Mouse (Mus musculus): ENCODE results near the gene Nedd9. TPM values are rescaled to one million over a fixed set of nuclear protein-coding genes. Genes with fewer than 3 reads are reported as not detected.
"Not testable (repeated sequence)": the region's sequence is repeated elsewhere in the genome, so short reads cannot be mapped to it uniquely, and the experiment has no call there.

The Nedd9 gene
- polyA plus RNA-seq, 1 experiment from 2014 or later: 11.9 TPM

- ATAC-seq: no peak
- H3K27me3 ChIP-seq (replicated peaks; ENCODE audit: control insufficient read depth, insufficient read depth, low read length): no peaks in the 10 kb centered on the region
- no peak overlapping the region for H3K4me2 ChIP-seq (ENCODE audit: low read length)
- no peak overlapping the region for H3K27ac ChIP-seq (ENCODE audit: low read depth, low read length)
- WGBS: 29% methylated on average over 2 of the region's 2 CpGs
- H3K4me3 ChIP-seq (ENCODE audit: low read length): no peak overlapping the region
- no peaks in the 10 kb centered on the region for H3K4me1 ChIP-seq (ENCODE audit: control insufficient read depth, insufficient read depth, low read depth, low read length)
- no peak overlapping the region for H3K9ac ChIP-seq (ENCODE audit: low read depth, low read length)
- H3K9me3 ChIP-seq (ENCODE audit: control insufficient read depth, low read length): no peaks in the 10 kb centered on the region
- no peaks in the 10 kb centered on the region for H3K36me3 ChIP-seq (ENCODE audit: control insufficient read depth, insufficient read depth, low read length)
These were observed 110.1 kb downstream of the Nedd9 start for GRCm38 (mm10) chr13:41377011-41377431.

- WGBS: 60% methylated on average over 4 of the region's 4 CpGs
- H3K4me1 ChIP-seq (ENCODE audit: control insufficient read depth, insufficient read depth, low read depth, low read length): no peaks in the 10 kb centered on the region
- H3K9me3 ChIP-seq (ENCODE audit: control insufficient read depth, low read length): no peaks in the 10 kb centered on the region
- H3K4me2 ChIP-seq (ENCODE audit: low read length): no peak overlapping the region
- H3K27ac ChIP-seq (ENCODE audit: low read depth, low read length): no peak overlapping the region
- no peak overlapping the region for H3K4me3 ChIP-seq (ENCODE audit: low read length)
- no peaks in the 10 kb centered on the region for H3K36me3 ChIP-seq (ENCODE audit: control insufficient read depth, insufficient read depth, low read length)
- H3K9ac ChIP-seq (ENCODE audit: low read depth, low read length): no peak overlapping the region
- no peak for ATAC-seq
- H3K27me3 ChIP-seq (replicated peaks; ENCODE audit: control insufficient read depth, insufficient read depth, low read length): no peaks in the 10 kb centered on the region
These were observed 111.1 kb downstream of the Nedd9 start for GRCm38 (mm10) chr13:41376111-41376510.

DNA sequence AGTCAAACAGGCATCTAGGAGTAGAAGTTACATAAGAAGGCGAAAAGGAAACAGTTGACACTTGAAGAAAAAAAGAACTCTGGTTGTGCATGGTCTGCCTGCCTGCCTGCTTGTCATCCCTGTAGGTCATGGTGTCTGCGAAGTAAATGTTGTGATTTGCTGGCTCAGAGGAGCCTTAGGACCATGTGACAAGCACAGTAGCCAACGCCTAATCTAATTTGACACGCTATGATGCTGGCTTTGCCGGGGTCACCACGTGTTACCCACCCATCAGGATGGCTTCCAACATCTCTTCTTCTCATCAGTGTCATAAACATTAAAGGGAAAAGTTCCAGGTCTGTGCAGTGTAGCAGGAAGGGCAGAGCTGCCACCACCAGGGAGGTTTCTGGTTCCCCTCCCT is 111.5 kb downstream of the Nedd9 start:
- Histone ChIP-seq H3K36me3 (ENCODE audit: control insufficient read depth, insufficient read depth, low read length) (no peaks in the 10 kb centered on the region), H3K4me1 (ENCODE audit: control insufficient read depth, insufficient read depth, low read depth, low read length) (no peaks in the 10 kb centered on the region), H3K9me3 (ENCODE audit: control insufficient read depth, low read length) (no peaks in the 10 kb centered on the region), H3K9ac (ENCODE audit: low read depth, low read length) (no peak overlapping the region), H3K4me3 (ENCODE audit: low read length) (no peak overlapping the region), H3K4me2 (ENCODE audit: low read length) (no peak overlapping the region), H3K27me3 (replicated peaks; ENCODE audit: control insufficient read depth, insufficient read depth, low read length) (no peaks in the 10 kb centered on the region), H3K27ac (ENCODE audit: low read depth, low read length) (no peak overlapping the region)
- 50% methylated on average over 6 of the region's 6 CpGs for WGBS
- peak; percentile 52 for ATAC-seq

- H3K4me2 ChIP-seq (ENCODE audit: low read length): no peak overlapping the region
- H3K27ac ChIP-seq (ENCODE audit: low read depth, low read length): no peak overlapping the region
- no peak overlapping the region for H3K9ac ChIP-seq (ENCODE audit: low read depth, low read length)
- H3K27me3 ChIP-seq (replicated peaks; ENCODE audit: control insufficient read depth, insufficient read depth, low read length): no peaks in the 10 kb centered on the region
- no peaks in the 10 kb centered on the region for H3K36me3 ChIP-seq (ENCODE audit: control insufficient read depth, insufficient read depth, low read length)
- H3K9me3 ChIP-seq (ENCODE audit: control insufficient read depth, low read length): no peaks in the 10 kb centered on the region
- WGBS: 85% methylated on average over 1 of the region's 1 CpGs
- H3K4me1 ChIP-seq (ENCODE audit: control insufficient read depth, insufficient read depth, low read depth, low read length): no peaks in the 10 kb centered on the region
- H3K4me3 ChIP-seq (ENCODE audit: low read length): no peak overlapping the region
- ATAC-seq: no peak
These were observed 112.3 kb downstream of the Nedd9 start for GRCm38 (mm10) chr13:41374886-41375285.

DNA sequence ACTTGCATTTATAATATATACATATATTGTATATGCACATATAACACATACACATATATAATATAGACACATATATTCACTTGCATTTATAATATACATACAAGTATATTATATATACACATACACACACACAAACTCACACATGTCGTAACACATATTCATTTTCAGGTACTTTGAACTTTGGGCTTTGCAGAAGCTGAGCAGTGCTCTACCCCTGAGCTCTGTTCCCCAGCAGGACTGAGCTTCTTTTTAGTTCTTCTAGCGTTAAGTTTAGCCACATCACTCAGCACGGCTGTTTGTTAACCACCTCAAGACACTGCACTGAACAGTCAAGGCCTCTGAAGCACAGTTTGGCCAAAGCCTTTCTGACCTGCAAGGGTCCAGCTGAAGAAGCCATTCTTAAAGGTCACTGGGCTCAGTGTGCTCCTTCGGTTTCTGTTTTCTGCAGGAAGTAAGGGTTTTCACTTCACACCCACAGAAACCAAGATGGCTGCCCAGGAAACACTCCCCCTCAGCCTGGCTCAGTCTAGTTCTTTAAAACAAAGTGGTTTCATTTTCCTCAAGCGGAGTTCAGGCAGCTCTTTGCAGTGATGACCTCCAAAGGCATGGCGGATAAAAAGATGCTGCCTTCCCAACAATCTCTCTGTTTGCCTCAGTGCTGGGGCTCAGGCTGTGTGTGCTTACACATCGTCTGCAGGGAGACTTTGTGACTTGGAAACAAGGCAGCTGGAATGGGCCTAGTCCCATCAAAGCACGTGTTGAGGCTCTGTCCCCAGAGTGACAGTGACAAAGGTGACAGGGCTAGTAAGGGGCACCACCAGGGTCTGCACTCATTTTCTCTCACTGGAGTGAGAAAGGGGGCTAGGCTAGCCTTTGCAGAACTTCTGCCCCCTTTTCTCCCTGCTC is 114.4 kb downstream of the Nedd9 start:
- no peak for ATAC-seq
- 71% methylated on average over 8 of the region's 8 CpGs for WGBS
- H3K9ac ChIP-seq (ENCODE audit: low read depth, low read length): no peak overlapping the region
- no peaks in the 10 kb centered on the region for H3K27me3 ChIP-seq (replicated peaks; ENCODE audit: control insufficient read depth, insufficient read depth, low read length)
- H3K4me3 ChIP-seq (ENCODE audit: low read length): no peak overlapping the region
- no peak overlapping the region for H3K4me2 ChIP-seq (ENCODE audit: low read length)
- no peaks in the 10 kb centered on the region for H3K9me3 ChIP-seq (ENCODE audit: control insufficient read depth, low read length)
- H3K36me3 ChIP-seq (ENCODE audit: control insufficient read depth, insufficient read depth, low read length): no peaks in the 10 kb centered on the region
- no peak overlapping the region for H3K27ac ChIP-seq (ENCODE audit: low read depth, low read length)
- H3K4me1 ChIP-seq (ENCODE audit: control insufficient read depth, insufficient read depth, low read depth, low read length): no peaks in the 10 kb centered on the region

DNA sequence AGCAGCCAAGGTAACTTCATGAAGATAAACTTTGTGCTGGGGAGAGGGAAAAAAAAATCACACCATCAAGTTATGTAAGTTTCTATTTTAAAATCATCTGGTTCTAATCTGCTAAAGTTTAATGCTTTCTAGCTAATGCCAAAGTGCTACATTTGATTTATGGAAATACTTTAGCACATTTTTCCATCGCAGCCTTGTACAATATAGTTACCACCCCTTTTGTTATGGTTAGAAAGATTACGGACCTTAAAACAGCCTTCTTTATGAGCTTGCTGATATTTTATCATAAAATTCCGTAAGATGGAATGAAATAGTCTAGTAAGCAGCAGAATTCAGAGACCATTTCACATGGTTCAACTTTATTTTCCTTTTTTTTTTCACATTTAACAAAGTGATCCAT is 115.6 kb downstream of the Nedd9 start:
- no peaks in the 10 kb centered on the region for H3K27me3 ChIP-seq (replicated peaks; ENCODE audit: control insufficient read depth, insufficient read depth, low read length)

GRCm38 (mm10) chr13:41368612-41369011 is 118.5 kb downstream of the Nedd9 start:
- Histone ChIP-seq H3K27me3 (replicated peaks; ENCODE audit: control insufficient read depth, insufficient read depth, low read length) (no peaks in the 10 kb centered on the region), H3K9ac (ENCODE audit: low read depth, low read length) (no peak overlapping the region), H3K4me1 (ENCODE audit: control insufficient read depth, insufficient read depth, low read depth, low read length) (no peaks in the 10 kb centered on the region), H3K9me3 (ENCODE audit: control insufficient read depth, low read length) (no peaks in the 10 kb centered on the region), H3K27ac (ENCODE audit: low read depth, low read length) (no peak overlapping the region), H3K36me3 (ENCODE audit: control insufficient read depth, insufficient read depth, low read length) (no peaks in the 10 kb centered on the region), H3K4me3 (ENCODE audit: low read length) (no peak overlapping the region), H3K4me2 (ENCODE audit: low read length) (no peak overlapping the region)
- WGBS: 84% methylated on average over 5 of the region's 5 CpGs
- no peak for ATAC-seq

More for the DNA sequence above, 115.6 kb downstream of the Nedd9 start:
- 89% methylated on average over 3 of the region's 3 CpGs for WGBS
- Histone ChIP-seq H3K4me1 (ENCODE audit: control insufficient read depth, insufficient read depth, low read depth, low read length) (no peaks in the 10 kb centered on the region), H3K4me2 (ENCODE audit: low read length) (no peak overlapping the region), H3K9ac (ENCODE audit: low read depth, low read length) (no peak overlapping the region), H3K4me3 (ENCODE audit: low read length) (no peak overlapping the region), H3K9me3 (ENCODE audit: control insufficient read depth, low read length) (no peaks in the 10 kb centered on the region), H3K36me3 (ENCODE audit: control insufficient read depth, insufficient read depth, low read length) (no peaks in the 10 kb centered on the region), H3K27ac (ENCODE audit: low read depth, low read length) (no peak overlapping the region)
- no peak for ATAC-seq

- no peak overlapping the region for H3K4me2 ChIP-seq (ENCODE audit: low read length)
- no peaks in the 10 kb centered on the region for H3K9me3 ChIP-seq (ENCODE audit: control insufficient read depth, low read length)
- ATAC-seq: no peak
- H3K9ac ChIP-seq (ENCODE audit: low read depth, low read length): no peak overlapping the region
- H3K4me1 ChIP-seq (ENCODE audit: control insufficient read depth, insufficient read depth, low read depth, low read length): no peaks in the 10 kb centered on the region
- 81% methylated on average over 4 of the region's 4 CpGs for WGBS
- H3K4me3 ChIP-seq (ENCODE audit: low read length): no peak overlapping the region
- H3K27me3 ChIP-seq (replicated peaks; ENCODE audit: control insufficient read depth, insufficient read depth, low read length): no peaks in the 10 kb centered on the region
- H3K27ac ChIP-seq (ENCODE audit: low read depth, low read length): no peak overlapping the region
- H3K36me3 ChIP-seq (ENCODE audit: control insufficient read depth, insufficient read depth, low read length): no peaks in the 10 kb centered on the region
These were observed 120.0 kb downstream of the Nedd9 start for GRCm38 (mm10) chr13:41367176-41367611.

GRCm38 (mm10) chr13:41366609-41367008 is 120.6 kb downstream of the Nedd9 start:
- not testable (repeated sequence) for H3K4me1 ChIP-seq (ENCODE audit: control insufficient read depth, insufficient read depth, low read depth, low read length); H3K27ac ChIP-seq (ENCODE audit: low read depth, low read length); H3K9ac ChIP-seq (ENCODE audit: low read depth, low read length); H3K36me3 ChIP-seq (ENCODE audit: control insufficient read depth, insufficient read depth, low read length); H3K9me3 ChIP-seq (ENCODE audit: control insufficient read depth, low read length); H3K4me2 ChIP-seq (ENCODE audit: low read length); H3K4me3 ChIP-seq (ENCODE audit: low read length); H3K27me3 ChIP-seq (replicated peaks; ENCODE audit: control insufficient read depth, insufficient read depth, low read length); ATAC-seq
- WGBS: 23% methylated on average over 1 of the region's 1 CpGs

Data from hindbrain, embryonic 16.5 days (tissue).